8 mouse cellular contexts compared by ENCODE assay signal in genomic region chr8:84237542-84238229, GRCm38 (mm10). TPM values are rescaled to one million over a fixed set of nuclear protein-coding genes. Genes with fewer than 3 reads are reported as not detected.
DNase-seq lines count a peak whose midpoint lies in the region; ATAC-seq and TF ChIP-seq lines count a peak whose summit lies in the region.

No protein-coding gene starts in this region.

- TF ChIP-seq POLR2A in ES-Bruce4 (IDR thresholded peaks at IDR 0.05; ENCODE audit: insufficient read depth, low read length) = no peak

- no peak for TF ChIP-seq CTCF in ES-Bruce4 (IDR thresholded peaks at IDR 0.05; ENCODE audit: low read depth, low read length)
- TF ChIP-seq CTCF in midbrain, postnatal 0 days (IDR thresholded peaks at IDR 0.05) = no peak

- H3K9ac ChIP-seq in ES-Bruce4 (ENCODE audit: low read depth, poor library complexity, severe bottlenecking) = peak overlapping the region; percentile 40
- H3K9ac ChIP-seq in forebrain, embryonic 14.5 days (ENCODE audit: low read length) = peak overlapping the region; percentile 70
- H3K9ac ChIP-seq in limb, embryonic 11.5 days (ENCODE audit: low read length) = peak overlapping the region; percentile 55
- H3K9ac ChIP-seq in midbrain, postnatal 0 days (replicated peaks; ENCODE audit: low read length, poor library complexity, severe bottlenecking) = peak overlapping the region; percentile 61

- DNase-seq in 3T3-L1 (ENCODE audit: low read depth, low spot score) = peak; percentile 39
- DNase-seq in forebrain, embryonic 14.5 days (ENCODE audit: low spot score) = no peak
- no peak for DNase-seq in limb, embryonic 11.5 days (ENCODE audit: low spot score)
- no peak for DNase-seq in midbrain, postnatal 0 days (ENCODE audit: low spot score)
- no peak for DNase-seq in right cerebral cortex, postnatal 14 days
- no peak for DNase-seq in layer of hippocampus, adult 11-12 months (ENCODE audit: low spot score)
- no peak for DNase-seq in ovary, postnatal 10 days (ENCODE audit: low spot score)

- ATAC-seq in forebrain, embryonic 14.5 days = peak; percentile 1; the same call in 1 of the 2 replicates
- ATAC-seq in limb, embryonic 11.5 days (ENCODE audit: insufficient number of reproducible peaks, low FRiP score, low TSS enrichment, low read depth) = no peak
- no peak for ATAC-seq in midbrain, postnatal 0 days (ENCODE audit: low FRiP score)

- peak overlapping the region; percentile 80 for H3K4me3 ChIP-seq in ES-Bruce4 (ENCODE audit: low read depth, low read length)
- H3K4me3 ChIP-seq in forebrain, embryonic 14.5 days (ENCODE audit: low read depth, low read length) = peak overlapping the region; percentile 52
- peak overlapping the region; percentile 81 for H3K4me3 ChIP-seq in limb, embryonic 11.5 days (ENCODE audit: low read depth, low read length)
- H3K4me3 ChIP-seq in midbrain, postnatal 0 days (ENCODE audit: low read depth, low read length) = peak overlapping the region; percentile 88

- 19% methylated on average over 19 of the region's 19 CpGs for WGBS in forebrain, embryonic 14.5 days
- WGBS in limb, embryonic 11.5 days = 24% methylated on average over 19 of the region's 19 CpGs
- WGBS in midbrain, postnatal 0 days = 15% methylated on average over 19 of the region's 19 CpGs

- H3K27ac ChIP-seq in ES-Bruce4 (ENCODE audit: insufficient read depth, low read length) = peak overlapping the region; percentile 86
- H3K27ac ChIP-seq in forebrain, embryonic 14.5 days (ENCODE audit: low read depth, low read length) = peak overlapping the region; percentile 80
- 0 out of 2 replicates have a peak overlapping the region, but pooled peaks have one; percentile 49 for H3K27ac ChIP-seq in limb, embryonic 11.5 days (replicated peaks; ENCODE audit: low read depth, low read length)
- peak overlapping the region; percentile 63 for H3K27ac ChIP-seq in midbrain, postnatal 0 days (ENCODE audit: low read depth, low read length)

- no peak for TF ChIP-seq EP300 in ES-Bruce4 (IDR thresholded peaks at IDR 0.05; ENCODE audit: insufficient read depth, low read depth, low read length)

- H3K4me1 ChIP-seq in ES-Bruce4 (ENCODE audit: control insufficient read depth, insufficient read depth, low read length) = peaks cover 2% of the 10 kb centered on the region
- peaks cover 17% of the 10 kb centered on the region for H3K4me1 ChIP-seq in forebrain, embryonic 14.5 days (ENCODE audit: control insufficient read depth, insufficient read depth, low read length)
- H3K4me1 ChIP-seq in limb, embryonic 11.5 days (ENCODE audit: control insufficient read depth, insufficient read depth, low read length) = peaks cover 10% of the 10 kb centered on the region; the same call in 1 of the 2 replicates
- peaks cover 16% of the 10 kb centered on the region for H3K4me1 ChIP-seq in midbrain, postnatal 0 days (ENCODE audit: insufficient read depth, low read length)

- no peaks in the 10 kb centered on the region for H3K36me3 ChIP-seq in ES-Bruce4 (ENCODE audit: control insufficient read depth, insufficient read depth, low read length, poor library complexity, severe bottlenecking)
- H3K36me3 ChIP-seq in forebrain, embryonic 14.5 days (ENCODE audit: control insufficient read depth, insufficient read depth, low read length) = peaks cover 24% of the 10 kb centered on the region
- H3K36me3 ChIP-seq in limb, embryonic 11.5 days (ENCODE audit: control insufficient read depth, insufficient read depth, low read length) = peaks cover 5% of the 10 kb centered on the region; the same call in 1 of the 2 replicates
- peaks cover 13% of the 10 kb centered on the region for H3K36me3 ChIP-seq in midbrain, postnatal 0 days (ENCODE audit: insufficient read depth, low read length)

- peak overlapping the region; percentile 70 for H3K4me2 ChIP-seq in forebrain, embryonic 14.5 days (ENCODE audit: low read length)
- H3K4me2 ChIP-seq in limb, embryonic 11.5 days (ENCODE audit: low read depth, severe bottlenecking) = peak overlapping the region; percentile 62
- H3K4me2 ChIP-seq in midbrain, postnatal 0 days (ENCODE audit: low read depth, low read length, poor library complexity, severe bottlenecking) = peak overlapping the region; percentile 75

- H3K27me3 ChIP-seq in ES-Bruce4 (ENCODE audit: control insufficient read depth, insufficient read depth, low read length, poor library complexity, severe bottlenecking) = no peaks in the 10 kb centered on the region
- no peaks in the 10 kb centered on the region for H3K27me3 ChIP-seq in forebrain, embryonic 14.5 days (replicated peaks; ENCODE audit: control insufficient read depth, insufficient read depth, low read length)
- H3K27me3 ChIP-seq in limb, embryonic 11.5 days (ENCODE audit: control insufficient read depth, insufficient read depth, low read length) = no peaks in the 10 kb centered on the region
- H3K27me3 ChIP-seq in midbrain, postnatal 0 days (ENCODE audit: insufficient read depth, low read length) = no peaks in the 10 kb centered on the region

- H3K9me3 ChIP-seq in ES-Bruce4 (replicated peaks; ENCODE audit: control insufficient read depth, insufficient read depth, low read length, poor library complexity, severe bottlenecking) = no peaks in the 10 kb centered on the region
- H3K9me3 ChIP-seq in forebrain, embryonic 14.5 days (replicated peaks; ENCODE audit: control insufficient read depth, low read length) = no peaks in the 10 kb centered on the region
- no peaks in the 10 kb centered on the region for H3K9me3 ChIP-seq in limb, embryonic 11.5 days (ENCODE audit: control insufficient read depth, low read length)
- no peaks in the 10 kb centered on the region for H3K9me3 ChIP-seq in midbrain, postnatal 0 days (ENCODE audit: low read length)

RNA-seq across cellular contexts. Expression of gene Zswim4, which starts 0.8 kb away (rescaled TPM):
- 14.8 and 15.4 TPM in 2 replicates for polyA plus RNA-seq in ES-Bruce4 (2011; ENCODE audit: insufficient read depth, insufficient read length, low read depth, missing spikeins)
- polyA plus RNA-seq in forebrain, embryonic 14.5 days (2014; fragmentation: Nextera tagmentation; extraction: Ambion mirVana) = 22.6 and 26.9 TPM in 2 replicates
- polyA plus RNA-seq in limb, embryonic 11.5 days (2014; fragmentation: Nextera tagmentation; extraction: Ambion mirVana) = 23.9 and 24.5 TPM in 2 replicates
- 37.7 and 41.8 TPM in 2 replicates for total RNA-seq in midbrain, postnatal 0 days (2014; rRNA removed)
- polyA plus RNA-seq in midbrain, postnatal 0 days (2015; fragmentation: Nextera tagmentation; extraction: Ambion mirVana) = 11.8 and 11.9 TPM in 2 replicates

RNA-seq across cellular contexts. Expression of gene D8Ertd738e, which starts 11.8 kb away (rescaled TPM):
- polyA plus RNA-seq in ES-Bruce4 (2011; ENCODE audit: insufficient read depth, insufficient read length, low read depth, missing spikeins) = 90.6 and 92.0 TPM in 2 replicates
- polyA plus RNA-seq in forebrain, embryonic 14.5 days (2014; fragmentation: Nextera tagmentation; extraction: Ambion mirVana) = 266 and 329 TPM in 2 replicates
- polyA plus RNA-seq in limb, embryonic 11.5 days (2014; fragmentation: Nextera tagmentation; extraction: Ambion mirVana) = 361 and 375 TPM in 2 replicates
- total RNA-seq in midbrain, postnatal 0 days (2014; rRNA removed) = 110 and 143 TPM in 2 replicates
- polyA plus RNA-seq in midbrain, postnatal 0 days (2015; fragmentation: Nextera tagmentation; extraction: Ambion mirVana) = 274 and 297 TPM in 2 replicates

RNA-seq across cellular contexts. Expression of gene Mri1, which starts 19.4 kb away (rescaled TPM):
- polyA plus RNA-seq in ES-Bruce4 (2011; ENCODE audit: insufficient read depth, insufficient read length, low read depth, missing spikeins) = 37.1 and 38.0 TPM in 2 replicates
- polyA plus RNA-seq in forebrain, embryonic 14.5 days (2014; fragmentation: Nextera tagmentation; extraction: Ambion mirVana) = 43.6 and 48.8 TPM in 2 replicates
- polyA plus RNA-seq in limb, embryonic 11.5 days (2014; fragmentation: Nextera tagmentation; extraction: Ambion mirVana) = 56.0 and 61.4 TPM in 2 replicates
- total RNA-seq in midbrain, postnatal 0 days (2014; rRNA removed) = 28.8 and 31.7 TPM in 2 replicates
- polyA plus RNA-seq in midbrain, postnatal 0 days (2015; fragmentation: Nextera tagmentation; extraction: Ambion mirVana) = 39.4 and 40.5 TPM in 2 replicates

RNA-seq across cellular contexts. Expression of gene Ccdc130, which starts 32.5 kb away (rescaled TPM):
- polyA plus RNA-seq in ES-Bruce4 (2011; ENCODE audit: insufficient read depth, insufficient read length, low read depth, missing spikeins) = 21.3 and 25.7 TPM in 2 replicates
- polyA plus RNA-seq in forebrain, embryonic 14.5 days (2014; fragmentation: Nextera tagmentation; extraction: Ambion mirVana) = 27.6 and 28.9 TPM in 2 replicates
- 19.9 and 21.6 TPM in 2 replicates for polyA plus RNA-seq in limb, embryonic 11.5 days (2014; fragmentation: Nextera tagmentation; extraction: Ambion mirVana)
- 9.5 and 13.6 TPM in 2 replicates for total RNA-seq in midbrain, postnatal 0 days (2014; rRNA removed)
- polyA plus RNA-seq in midbrain, postnatal 0 days (2015; fragmentation: Nextera tagmentation; extraction: Ambion mirVana) = 14.0 and 14.4 TPM in 2 replicates

RNA-seq across cellular contexts. Expression of gene Nanos3, which starts 52.7 kb away (rescaled TPM):
- polyA plus RNA-seq in ES-Bruce4 (2011; ENCODE audit: insufficient read depth, insufficient read length, low read depth, missing spikeins) = 3.0 and 4.3 TPM in 2 replicates
- 4.5 and 8.3 TPM in 2 replicates for polyA plus RNA-seq in forebrain, embryonic 14.5 days (2014; fragmentation: Nextera tagmentation; extraction: Ambion mirVana)
- polyA plus RNA-seq in limb, embryonic 11.5 days (2014; fragmentation: Nextera tagmentation; extraction: Ambion mirVana) = 4.3 and 4.9 TPM in 2 replicates
- 0.27 and 4.6 TPM in 2 replicates for total RNA-seq in midbrain, postnatal 0 days (2014; rRNA removed)
- polyA plus RNA-seq in midbrain, postnatal 0 days (2015; fragmentation: Nextera tagmentation; extraction: Ambion mirVana) = 14.0 and 15.3 TPM in 2 replicates
